Mouse (Mus musculus) midbrain, embryonic 14.5 days (tissue): ENCODE results near the gene Arhgef16. TPM values are rescaled to one million over a fixed set of nuclear protein-coding genes. Genes with fewer than 3 reads are reported as not detected.

ENCODE experiments used
- ATAC-seq: fragments of 200-750 bp; cut with Nextera tagmentation; 2 replicates; pipeline ENCODE4 v1.8.0; 2017; ENCODE audit warnings: moderate number of reproducible peaks, moderate library complexity; ENCODE audit not compliant: low FRiP score, low TSS enrichment
- DNase-seq: peaks from one replicate; pipeline ENCODE4 v3.0.0-alpha.2; 2015
- H3K27ac ChIP-seq: fragments of 300-500 bp; sonication (generic); replicated peaks from 2 replicates; pipeline ENCODE4 v1.5.1; 2014; ENCODE audit warnings: mild to moderate bottlenecking, low read depth, low read length, moderate library complexity
- H3K27me3 ChIP-seq: fragments of 300-500 bp; sonication (generic); 2 replicates; pipeline ENCODE4 v1.6.1; 2014; ENCODE audit warnings: low read length, control low read depth, mixed read lengths; ENCODE audit not compliant: control insufficient read depth, insufficient read depth
- H3K36me3 ChIP-seq: fragments of 300-500 bp; sonication (generic); 2 replicates; pipeline ENCODE4 v1.6.1; 2014; ENCODE audit warnings: low read length, control low read depth; ENCODE audit not compliant: control insufficient read depth, insufficient read depth
- H3K4me1 ChIP-seq: fragments of 300-500 bp; sonication (generic); 2 replicates; pipeline ENCODE4 v1.6.1; 2014; ENCODE audit warnings: mild to moderate bottlenecking, antibody characterized with exemption, low read length, control low read depth; ENCODE audit not compliant: control insufficient read depth, insufficient read depth
- H3K4me2 ChIP-seq: fragments of 300-500 bp; sonication (generic); 2 replicates; pipeline ENCODE4 v1.6.1; 2014; ENCODE audit warnings: mild to moderate bottlenecking, low read length, moderate library complexity
- H3K4me3 ChIP-seq: fragments of 300-500 bp; sonication (generic); replicated peaks from 2 replicates; pipeline ENCODE4 v1.5.1; 2014; ENCODE audit warnings: low read depth, low read length
- H3K9ac ChIP-seq: fragments of 300-500 bp; sonication (generic); replicated peaks from 2 replicates; pipeline ENCODE4 v1.6.1; 2014; ENCODE audit warnings: mild to moderate bottlenecking, low read length, moderate library complexity
- H3K9me3 ChIP-seq: fragments of 300-500 bp; sonication (generic); 2 replicates; pipeline ENCODE4 v1.6.1; 2016; ENCODE audit warnings: low read length, control low read depth, mixed read lengths; ENCODE audit not compliant: control insufficient read depth
- whole genome bisulfite sequencing: fragments of 180-500 bp; shearing (Covaris S2); extraction: QIAGEN DNeasy Blood & Tissue Kit; methylation state at CpG from one replicate; pipeline ENCODE4 v1.1.7; 2014; 5-methylcytosine and 5-hydroxymethylcytosine counted together
- polyA plus RNA-seq: library from polyadenylated mRNA; unstranded; fragments of >200 nt; fragmentation: Nextera tagmentation; extraction: Ambion mirVana; gene quantifications from 2 replicates; pipeline ENCODE4 v1.2.1, GENCODE M21; 2014

Arhgef16 gene
- polyA plus RNA-seq, 1 experiment from 2014 or later: 0.74 TPM

GRCm38 (mm10) chr4:154309131-154309530, 7.7 kb upstream of the Arhgef16 start:
- ATAC-seq (no peak), DNase-seq (no peak)
- Histone ChIP-seq H3K4me1 (no peaks in the 10 kb centered on the region), H3K4me2 (no peak overlapping the region), H3K27ac (no peak overlapping the region), H3K36me3 (no peaks in the 10 kb centered on the region), H3K9ac (no peak overlapping the region), H3K9me3 (no peaks in the 10 kb centered on the region; the same call in 1 of the 2 replicates), H3K4me3 (no peak overlapping the region), H3K27me3 (no peaks in the 10 kb centered on the region)
- 86% methylated on average over 2 of the region's 2 CpGs for WGBS

GRCm38 (mm10) chr4:154299541-154300271, 1.8 kb downstream of the Arhgef16 start:
- no peaks in the 10 kb centered on the region for H3K36me3 ChIP-seq
- peak overlapping the region; percentile 68 for H3K4me2 ChIP-seq
- peak overlapping the region; percentile 38 for H3K4me3 ChIP-seq
- WGBS: 2% methylated on average over 65 of the region's 66 CpGs
- H3K4me1 ChIP-seq: no peaks in the 10 kb centered on the region
- H3K9ac ChIP-seq: peak overlapping the region; percentile 36; the same call in 1 of the 2 replicates
- DNase-seq (peak; percentile 30), ATAC-seq (no peak)
- peaks cover 31% of the 10 kb centered on the region for H3K27me3 ChIP-seq
- no peaks in the 10 kb centered on the region for H3K9me3 ChIP-seq
- no peak overlapping the region for H3K27ac ChIP-seq

- no peak for DNase-seq
- 39% methylated on average over 9 of the region's 9 CpGs for WGBS
- Histone ChIP-seq H3K9ac (no peak overlapping the region), H3K36me3 (no peaks in the 10 kb centered on the region), H3K4me3 (no peak overlapping the region), H3K4me1 (no peaks in the 10 kb centered on the region), H3K4me2 (no peak overlapping the region), H3K27me3 (peaks cover 31% of the 10 kb centered on the region), H3K9me3 (no peaks in the 10 kb centered on the region), H3K27ac (no peak overlapping the region)
- no peak for ATAC-seq
Measured at GRCm38 (mm10) chr4:154297761-154298160, 3.7 kb downstream of the Arhgef16 start.

- Histone ChIP-seq H3K27ac (no peak overlapping the region), H3K9me3 (no peaks in the 10 kb centered on the region), H3K9ac (no peak overlapping the region), H3K4me2 (no peak overlapping the region), H3K4me1 (no peaks in the 10 kb centered on the region), H3K4me3 (no peak overlapping the region), H3K36me3 (no peaks in the 10 kb centered on the region), H3K27me3 (peaks cover 11% of the 10 kb centered on the region)
- no peak for DNase-seq
- 56% methylated on average over 8 of the region's 8 CpGs for whole genome bisulfite sequencing
- ATAC-seq: no peak
Measured at GRCm38 (mm10) chr4:154294262-154294731, 7.2 kb downstream of the Arhgef16 start.

GRCm38 (mm10) chr4:154293735-154294201, 7.7 kb downstream of the Arhgef16 start:
- H3K36me3 ChIP-seq: no peaks in the 10 kb centered on the region
- H3K27me3 ChIP-seq: peaks cover 5% of the 10 kb centered on the region
- H3K4me3 ChIP-seq: no peak overlapping the region
- WGBS: 67% methylated on average over 4 of the region's 4 CpGs
- H3K9me3 ChIP-seq: no peaks in the 10 kb centered on the region
- no peak overlapping the region for H3K9ac ChIP-seq
- H3K27ac ChIP-seq: no peak overlapping the region
- DNase-seq: no peak
- H3K4me2 ChIP-seq: no peak overlapping the region
- ATAC-seq: no peak
- no peaks in the 10 kb centered on the region for H3K4me1 ChIP-seq

GRCm38 (mm10) chr4:154283671-154284070, 17.8 kb downstream of the Arhgef16 start:
- H3K9ac ChIP-seq: no peak overlapping the region
- ATAC-seq (no peak), DNase-seq (no peak)
- no peaks in the 10 kb centered on the region for H3K27me3 ChIP-seq
- no peak overlapping the region for H3K27ac ChIP-seq
- 77% methylated on average over 7 of the region's 7 CpGs for WGBS
- no peaks in the 10 kb centered on the region for H3K36me3 ChIP-seq
- no peaks in the 10 kb centered on the region for H3K4me1 ChIP-seq
- no peaks in the 10 kb centered on the region for H3K9me3 ChIP-seq
- H3K4me3 ChIP-seq: no peak overlapping the region
- no peak overlapping the region for H3K4me2 ChIP-seq

- no peak overlapping the region for H3K27ac ChIP-seq
- H3K4me1 ChIP-seq: no peaks in the 10 kb centered on the region
- DNase-seq: no peak
- no peak for ATAC-seq
- H3K36me3 ChIP-seq: no peaks in the 10 kb centered on the region
- no peak overlapping the region for H3K9ac ChIP-seq
- H3K4me2 ChIP-seq: no peak overlapping the region
- H3K4me3 ChIP-seq: no peak overlapping the region
- no peaks in the 10 kb centered on the region for H3K9me3 ChIP-seq
- 88% methylated on average over 9 of the region's 9 CpGs for whole genome bisulfite sequencing
- no peaks in the 10 kb centered on the region for H3K27me3 ChIP-seq
Measured at GRCm38 (mm10) chr4:154279481-154279880, 22.0 kb downstream of the Arhgef16 start.

GRCm38 (mm10) chr4:154273000-154273399, 28.5 kb downstream of the Arhgef16 start:
- Histone ChIP-seq H3K9ac (no peak overlapping the region), H3K4me2 (no peak overlapping the region), H3K36me3 (no peaks in the 10 kb centered on the region), H3K9me3 (no peaks in the 10 kb centered on the region), H3K4me1 (no peaks in the 10 kb centered on the region), H3K27ac (no peak overlapping the region), H3K4me3 (no peak overlapping the region), H3K27me3 (no peaks in the 10 kb centered on the region)
- DNase-seq (peak; percentile 86), ATAC-seq (no peak)
- 54% methylated on average over 3 of the region's 3 CpGs for WGBS

- 57% methylated on average over 10 of the region's 10 CpGs for WGBS
- DNase-seq (no peak), ATAC-seq (no peak)
- Histone ChIP-seq H3K9ac (no peak overlapping the region), H3K27me3 (no peaks in the 10 kb centered on the region), H3K27ac (no peak overlapping the region), H3K36me3 (no peaks in the 10 kb centered on the region), H3K9me3 (no peaks in the 10 kb centered on the region), H3K4me3 (no peak overlapping the region), H3K4me1 (no peaks in the 10 kb centered on the region), H3K4me2 (no peak overlapping the region)
Measured at GRCm38 (mm10) chr4:154269520-154269919, 32.0 kb downstream of the Arhgef16 start.
